8 mouse cellular contexts compared by ENCODE assay signal in the genomic region with DNA sequence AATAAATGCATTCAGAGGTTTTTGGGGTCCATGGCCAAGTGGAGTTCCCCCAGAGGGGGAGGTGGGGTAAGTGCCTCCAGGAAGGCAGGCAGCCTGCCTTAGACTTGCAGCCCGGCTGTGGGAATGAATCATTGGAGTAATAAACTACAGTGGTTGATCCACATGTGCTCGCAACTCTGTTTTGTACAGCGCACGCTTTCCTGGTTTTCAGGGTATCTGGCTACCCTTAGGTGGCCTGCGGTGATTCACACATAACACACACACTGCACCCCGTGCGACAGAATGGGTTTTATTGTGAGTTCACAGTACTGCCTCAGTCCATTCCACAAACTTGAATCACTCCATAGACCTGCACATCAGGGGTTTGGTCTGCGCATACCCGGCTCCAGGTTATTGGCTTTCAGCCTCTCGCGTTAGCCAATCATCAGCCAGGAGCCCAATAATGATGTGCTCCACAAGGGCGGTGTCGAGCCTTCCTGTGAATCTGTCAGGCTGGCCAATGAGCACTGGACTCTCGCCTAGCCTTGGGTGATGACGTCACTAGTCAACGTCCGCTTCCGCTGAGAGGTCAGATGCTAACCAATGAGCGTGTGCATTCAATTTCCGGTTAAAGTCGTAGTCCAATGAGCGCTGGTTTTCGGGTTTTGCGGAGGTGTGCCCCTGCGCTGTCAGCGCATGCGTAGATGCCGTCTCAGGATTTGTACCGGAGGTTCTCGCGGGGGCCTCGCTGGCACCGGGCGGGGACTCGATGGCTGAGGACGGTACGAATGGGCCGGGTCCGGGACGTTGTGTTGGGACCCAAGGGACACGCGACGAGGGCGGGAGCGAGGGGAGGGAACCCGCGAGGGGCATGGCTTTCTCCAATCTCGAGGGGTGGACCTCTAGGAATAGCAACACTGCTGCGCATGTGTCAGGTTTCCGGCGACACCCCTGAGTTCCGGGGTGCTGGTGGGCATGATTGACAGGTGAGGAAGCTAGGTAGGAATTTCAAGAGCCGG. TPM values are rescaled to one million over a fixed set of nuclear protein-coding genes. Genes with fewer than 3 reads are reported as not detected.
A peak's percentile ranks its signal among the peaks of the same experiment; 100 is the strongest.
DNase-seq lines count a peak whose midpoint lies in the region; ATAC-seq lines count a peak whose summit lies in the region.

Gene Dapk3, plus strand, starts transcription at position 670 of the 998 bp plus-strand sequence.

- DNase-seq in adrenal gland, adult 18-20 months (ENCODE audit: low spot score in 2 of 2) = peak; percentile 87 to 90
- peak; percentile 100 for DNase-seq in embryo, embryonic 11 days
- peak; percentile 96 for DNase-seq in gastrocnemius, postnatal 25 days
- DNase-seq in intestine, embryonic 14.5 days (ENCODE audit: low spot score) = peak; percentile 96
- DNase-seq in left cerebral cortex, postnatal 14 days (ENCODE audit: low spot score in 2 of 2) = peak; percentile 99
- DNase-seq in mesoderm, embryonic 11.5 days (ENCODE audit: low read depth, low spot score) = peak; percentile 100
- peak; percentile 97 to 99 for DNase-seq in right cerebral cortex, postnatal 36 days (ENCODE audit: low spot score in 2 of 2)
- peak; percentile 99 for DNase-seq in yolk sac, embryonic 10.5 days (ENCODE audit: low spot score)

- peak within 1 kb of the TSS; percentile 65 for H3K4me2 ChIP-seq in intestine, embryonic 14.5 days (ENCODE audit: low read length)

- peak within 1 kb of the TSS; percentile 72 for H3K9ac ChIP-seq in intestine, embryonic 14.5 days (ENCODE audit: low read length)

- no peaks in the 10 kb centered on the region for H3K27me3 ChIP-seq in intestine, embryonic 14.5 days (replicated peaks; ENCODE audit: control insufficient read depth, insufficient read depth, low read length)

- 5% methylated on average over 53 of the region's 53 CpGs for WGBS in intestine, embryonic 14.5 days

- peak within 1 kb of the TSS; percentile 64 for H3K4me3 ChIP-seq in intestine, embryonic 14.5 days (ENCODE audit: low read depth, low read length)

- intact Hi-C loops in left cerebral cortex, postnatal 14 days (cut with DNase I) = no loop called here

- peak within 1 kb of the TSS; percentile 90 for H3K27ac ChIP-seq in intestine, embryonic 14.5 days (ENCODE audit: low read depth)

- ATAC-seq in intestine, embryonic 14.5 days (replicated peaks; ENCODE audit: low FRiP score, low TSS enrichment, low read depth) = peak; percentile 89

- H3K4me1 ChIP-seq in intestine, embryonic 14.5 days (replicated peaks; ENCODE audit: control insufficient read depth, insufficient read depth, low read length) = peaks cover 27% of the 10 kb centered on the region

- H3K36me3 ChIP-seq in intestine, embryonic 14.5 days (ENCODE audit: control insufficient read depth, insufficient read depth, low read length) = peaks cover 72% of the 10 kb centered on the region

- no peaks in the 10 kb centered on the region for H3K9me3 ChIP-seq in intestine, embryonic 14.5 days (ENCODE audit: control insufficient read depth, low read length)

RNA-seq across cellular contexts. Expression of gene Dapk3, which starts in this region (rescaled TPM):
- total RNA-seq in adrenal gland, adult 18-20 months (2021) = 10 to 100 TPM; 63.4 to 74.2 TPM
- total RNA-seq in gastrocnemius, postnatal 25 days (2021) = 10 to 100 TPM; 22.3 to 22.4 TPM
- polyA plus RNA-seq in intestine, embryonic 14.5 days (2014; fragmentation: Nextera tagmentation; extraction: Ambion mirVana) = 57.8 and 58.8 TPM in 2 replicates
- total RNA-seq in left cerebral cortex, postnatal 14 days (2021) = 10 to 100 TPM; 72.2 to 73.3 TPM

Comparison
In these comparisons a context has a peak if more than half of its experiments do, and no peak if none do; other contexts are left out.
1. Peak in every context shown above with its lines: DNase-seq, ATAC-seq, H3K4me3 ChIP-seq and H3K27ac ChIP-seq.